Mouse (Mus musculus): ENCODE data around the gene Abtb2.
A peak's percentile ranks its signal among the peaks of the same experiment; 100 is the strongest.

The Abtb2 gene

DNA sequence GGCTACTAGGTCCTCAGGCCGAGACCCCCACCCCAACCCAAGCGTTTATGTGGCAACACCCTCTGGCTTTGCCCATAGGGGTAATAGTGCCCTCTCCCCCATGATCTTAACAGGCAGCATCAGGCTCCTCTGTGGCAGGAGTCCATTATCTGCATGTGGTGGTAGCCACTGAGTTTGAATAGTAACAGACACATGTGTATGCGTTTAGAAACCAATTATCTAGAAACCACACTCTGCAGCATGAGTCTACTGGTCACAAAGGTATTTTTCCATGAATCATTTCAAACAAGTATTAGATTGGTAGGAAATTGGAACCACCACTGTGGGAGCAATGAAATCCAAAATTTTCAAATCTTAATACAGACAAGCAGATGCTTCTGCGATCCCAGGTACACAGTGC is 119.5 kb downstream of the Abtb2 start:
- DNase-seq (ENCODE audit: low spot score in 2 of 2) = no peak

- DNase-seq (ENCODE audit: low spot score in 2 of 2) = peak in 1 of 2 experiments; percentile 25
Observed at GRCm38 (mm10) chr2:103687143-103687542, 121.0 kb downstream of the Abtb2 start.

GRCm38 (mm10) chr2:103687888-103688287 is 121.8 kb downstream of the Abtb2 start:
- no peak for DNase-seq (ENCODE audit: low spot score in 2 of 2)

DNA sequence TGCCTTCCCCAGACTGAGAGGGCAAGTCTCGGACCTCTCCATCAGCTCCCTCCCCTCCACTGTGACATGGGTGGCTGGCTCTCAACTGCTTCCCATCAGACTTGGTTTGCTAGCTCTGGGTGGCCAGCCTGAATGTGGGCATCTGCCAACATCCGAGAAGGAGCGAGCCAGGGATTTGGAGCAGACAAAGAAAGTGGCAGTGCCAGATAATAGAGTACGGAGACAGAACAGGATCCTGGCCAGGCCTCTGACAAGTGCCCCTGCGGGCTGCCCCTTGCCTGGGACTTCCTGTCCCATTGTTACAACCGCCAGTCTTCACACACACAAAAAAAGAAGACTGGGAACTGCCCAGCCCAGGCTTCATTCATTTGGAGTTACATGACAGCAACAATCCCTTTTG is 124.3 kb downstream of the Abtb2 start:
- DNase-seq (ENCODE audit: low spot score in 2 of 2) = peak in 1 of 2 experiments; percentile 70

GRCm38 (mm10) chr2:103690828-103691227 is 124.7 kb downstream of the Abtb2 start:
- DNase-seq (ENCODE audit: low spot score in 2 of 2) = no peak

DNA sequence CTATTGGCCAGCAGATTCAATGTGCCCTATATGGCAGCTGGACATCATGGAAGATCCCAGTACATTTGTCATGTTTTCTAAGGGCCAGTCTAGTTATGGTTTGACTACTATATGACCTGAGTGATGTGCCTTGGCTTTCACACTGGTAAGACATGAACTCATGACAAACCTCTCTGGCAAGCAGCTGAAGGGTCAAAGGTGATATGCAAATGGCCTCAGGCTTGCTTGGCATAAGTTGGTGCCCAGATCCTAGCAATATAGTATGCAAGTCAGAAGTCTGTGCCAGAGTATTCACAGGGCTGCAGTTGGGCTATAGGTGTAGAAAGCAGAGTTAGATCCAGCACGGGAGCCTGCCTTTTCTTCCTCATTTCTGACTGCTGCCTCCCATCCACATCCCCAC is 125.2 kb downstream of the Abtb2 start:
- no peak for DNase-seq (ENCODE audit: low spot score in 2 of 2)

DNA sequence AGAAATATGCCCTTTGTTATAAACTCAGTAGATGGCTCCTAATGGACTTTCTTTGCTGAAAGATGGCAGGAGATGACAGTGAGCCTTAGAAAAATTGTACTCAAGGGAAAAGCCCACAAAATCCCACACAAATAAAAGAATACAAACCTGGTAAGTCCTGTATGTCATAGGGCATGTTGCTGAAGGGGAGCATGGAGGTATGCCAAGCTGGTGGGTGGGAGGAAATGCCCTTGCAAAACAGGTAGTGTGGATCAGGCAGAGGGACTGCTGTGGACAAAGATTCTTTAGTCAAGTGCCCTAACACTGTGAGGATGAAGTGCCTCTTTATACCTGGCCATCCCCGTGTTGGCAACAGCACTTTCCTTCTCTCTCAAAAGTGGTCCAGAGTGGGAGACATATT is 126.7 kb downstream of the Abtb2 start:
- no peak for DNase-seq (ENCODE audit: low spot score in 2 of 2)

- no peak for DNase-seq (ENCODE audit: low spot score in 2 of 2)
Observed at GRCm38 (mm10) chr2:103694777-103695563, 128.9 kb downstream of the Abtb2 start.

- DNase-seq (ENCODE audit: low spot score in 2 of 2) = no peak
Observed at GRCm38 (mm10) chr2:103696177-103696576, 130.1 kb downstream of the Abtb2 start.

- no peak for DNase-seq (ENCODE audit: low spot score in 2 of 2)
Observed at GRCm38 (mm10) chr2:103700514-103700913, 134.4 kb downstream of the Abtb2 start.

GRCm38 (mm10) chr2:103703336-103703735 is 137.2 kb downstream of the Abtb2 start:
- DNase-seq (ENCODE audit: low spot score in 2 of 2) = no peak

GRCm38 (mm10) chr2:103703865-103704264 is 137.8 kb downstream of the Abtb2 start:
- DNase-seq (ENCODE audit: low spot score in 2 of 2) = no peak

GRCm38 (mm10) chr2:103705826-103706225 is 139.7 kb downstream of the Abtb2 start:
- DNase-seq (ENCODE audit: low spot score in 2 of 2) = no peak

- peak; percentile 28 to 74 for DNase-seq (ENCODE audit: low spot score in 2 of 2)
Observed at GRCm38 (mm10) chr2:103706226-103706625, 140.1 kb downstream of the Abtb2 start.

GRCm38 (mm10) chr2:103707056-103707776 is 141.1 kb downstream of the Abtb2 start:
- no peak for DNase-seq (ENCODE audit: low spot score in 2 of 2)

- DNase-seq (ENCODE audit: low spot score in 2 of 2) = no peak
Observed at GRCm38 (mm10) chr2:103710849-103711248, 144.7 kb downstream of the Abtb2 start.

DNA sequence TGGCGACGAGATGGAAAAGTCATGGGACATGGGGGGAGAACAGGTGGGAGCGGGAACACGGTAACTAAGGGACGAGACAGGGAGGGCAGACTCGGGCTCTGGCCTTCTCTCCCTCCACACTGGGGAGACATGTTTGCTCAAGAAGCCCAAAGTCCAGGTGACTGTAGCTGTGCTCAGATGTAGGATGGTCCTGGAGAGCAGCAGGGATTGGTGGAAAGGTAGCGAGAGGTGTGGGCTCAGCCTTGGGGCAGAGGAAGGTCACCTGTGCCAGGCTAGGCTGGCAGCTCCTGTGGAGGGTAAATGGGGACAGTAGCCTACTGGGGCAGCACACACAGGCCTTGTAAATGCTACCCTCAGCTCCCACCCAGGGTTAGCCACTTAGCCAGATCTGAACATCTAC is 147.7 kb downstream of the Abtb2 start:
- DNase-seq (ENCODE audit: low spot score in 2 of 2) = no peak

DNA sequence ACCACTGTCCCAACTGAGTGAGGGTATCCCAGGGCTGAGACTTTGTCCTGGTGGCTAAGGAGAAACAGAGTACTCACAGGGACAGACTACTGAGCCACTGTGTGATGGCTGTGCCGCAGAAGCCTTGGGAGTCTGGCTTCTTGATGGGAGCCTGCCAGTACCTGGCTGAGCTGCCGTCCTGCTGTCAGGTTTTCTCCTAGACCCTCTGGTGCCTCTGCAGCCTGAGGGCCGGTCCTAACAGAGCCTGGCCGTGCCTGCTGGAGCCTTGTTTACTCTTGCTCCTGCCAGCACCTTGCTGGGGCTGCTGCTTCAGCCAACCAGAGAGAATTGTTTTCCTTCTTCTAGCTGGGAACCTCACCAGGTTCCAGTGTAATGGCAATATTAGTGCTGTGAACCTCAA is 148.3 kb downstream of the Abtb2 start:
- DNase-seq (ENCODE audit: low spot score in 2 of 2) = no peak

DNA sequence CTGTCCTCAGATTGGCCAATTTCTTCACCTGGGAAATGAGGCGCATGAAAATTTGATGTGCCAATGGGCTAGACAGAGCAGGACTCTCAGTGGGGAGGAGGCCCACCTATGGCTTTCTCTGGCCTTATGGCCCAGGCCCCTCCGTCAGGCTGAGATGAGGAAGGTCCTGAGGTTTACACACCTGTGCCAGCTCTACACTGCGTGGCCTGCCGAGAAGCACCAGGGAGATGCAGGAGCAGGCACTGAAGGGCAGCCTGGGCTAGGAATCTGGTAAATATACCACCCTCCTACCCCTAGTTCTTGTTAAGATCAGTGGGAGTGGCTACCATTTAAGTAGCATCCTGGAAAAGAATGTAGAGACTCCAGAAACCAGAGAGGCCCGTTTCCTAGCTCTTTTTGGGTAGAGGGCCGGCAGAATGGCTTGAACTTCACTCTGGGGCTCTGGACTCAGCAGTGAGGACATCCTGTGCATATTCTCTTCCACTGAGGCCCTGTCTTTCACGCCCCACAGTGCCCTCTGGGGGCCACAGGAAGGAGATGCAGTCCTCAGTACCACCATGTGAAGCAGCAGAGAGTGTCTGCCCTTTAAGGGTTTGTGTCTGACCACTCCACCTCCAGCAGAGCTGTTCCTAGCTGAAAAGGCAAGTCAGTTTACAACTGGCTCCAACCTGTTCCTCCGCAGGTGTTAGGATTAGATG is 152.6 kb downstream of the Abtb2 start:
- DNase-seq (ENCODE audit: low spot score in 2 of 2) = peak; percentile 70 to 82

GRCm38 (mm10) chr2:103719292-103719646 is 153.2 kb downstream of the Abtb2 start:
- no peak for DNase-seq (ENCODE audit: low spot score in 2 of 2)

DNA sequence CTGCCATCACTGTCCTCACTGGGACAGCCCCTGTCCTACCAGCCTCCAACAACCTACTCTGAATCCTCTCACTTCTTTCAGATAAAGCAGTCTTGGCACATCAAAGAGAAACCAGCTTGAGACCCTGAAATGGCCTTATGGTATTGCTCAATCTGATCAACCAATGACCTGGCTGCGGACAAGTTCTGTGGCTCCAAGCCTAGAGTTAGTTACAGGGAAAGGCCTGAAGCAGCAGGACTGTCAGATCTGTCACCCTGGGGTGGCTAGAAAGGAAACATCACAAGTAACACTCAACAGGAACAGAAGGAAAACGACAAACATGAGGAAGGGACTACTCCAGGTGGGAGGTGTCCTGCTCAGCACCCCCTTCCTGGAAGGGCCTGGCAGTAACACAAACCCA is 158.4 kb downstream of the Abtb2 start:
- DNase-seq (ENCODE audit: low spot score in 2 of 2) = no peak

DNA sequence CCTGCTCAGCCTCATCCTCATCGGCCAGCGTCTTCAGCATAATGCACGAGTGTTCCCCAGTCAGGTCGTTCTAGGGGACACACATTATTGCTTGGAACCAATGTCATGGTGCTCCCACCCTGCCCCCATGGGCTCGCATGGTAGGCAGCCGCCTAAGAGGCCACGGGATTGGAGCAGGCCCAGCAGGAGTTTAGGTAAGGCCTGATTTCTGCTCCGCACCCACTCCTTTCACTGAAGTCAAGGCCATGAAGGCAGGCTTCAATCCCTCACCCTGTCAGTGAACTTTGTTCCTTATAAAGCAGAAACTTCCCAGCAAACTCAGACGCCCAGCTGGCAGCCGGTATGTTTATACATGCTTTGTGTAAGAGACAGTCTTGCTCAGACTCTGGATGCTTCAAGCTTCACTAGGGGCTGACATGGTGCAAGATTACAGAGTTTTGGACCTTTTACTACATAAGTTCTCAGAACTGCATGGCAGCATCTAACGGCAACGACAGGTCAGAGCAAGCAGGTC is 162.0 kb downstream of the Abtb2 start:
- no peak for DNase-seq (ENCODE audit: low spot score in 2 of 2)

Measured in cerebellum, postnatal 4 days (tissue).